Mouse (Mus musculus): ENCODE data around the gene Npepl1. TPM values are rescaled to one million over a fixed set of nuclear protein-coding genes. Genes with fewer than 3 reads are reported as not detected.

Gene Npepl1
- total RNA-seq (2021) = 10 to 100 TPM; 12.2 to 14.1 TPM
- long read RNA-seq, experiment 1, transcript Npepl1-201 (12 exons, 2,467 nt) = major isoform, 20 of 26 reads
- long read RNA-seq, experiment 1, partial matches to known transcripts = 4 of 26 reads
- long read RNA-seq, experiment 1, other reads (novel, unspliced or antisense) = 2 of 26 reads
- long read RNA-seq, experiment 2, transcript Npepl1-201 (12 exons, 2,467 nt) = major isoform, 27 of 33 reads
- long read RNA-seq, experiment 2, partial matches to known transcripts = 2 of 33 reads
- long read RNA-seq, experiment 2, other reads (novel, unspliced or antisense) = 4 of 33 reads

DNA sequence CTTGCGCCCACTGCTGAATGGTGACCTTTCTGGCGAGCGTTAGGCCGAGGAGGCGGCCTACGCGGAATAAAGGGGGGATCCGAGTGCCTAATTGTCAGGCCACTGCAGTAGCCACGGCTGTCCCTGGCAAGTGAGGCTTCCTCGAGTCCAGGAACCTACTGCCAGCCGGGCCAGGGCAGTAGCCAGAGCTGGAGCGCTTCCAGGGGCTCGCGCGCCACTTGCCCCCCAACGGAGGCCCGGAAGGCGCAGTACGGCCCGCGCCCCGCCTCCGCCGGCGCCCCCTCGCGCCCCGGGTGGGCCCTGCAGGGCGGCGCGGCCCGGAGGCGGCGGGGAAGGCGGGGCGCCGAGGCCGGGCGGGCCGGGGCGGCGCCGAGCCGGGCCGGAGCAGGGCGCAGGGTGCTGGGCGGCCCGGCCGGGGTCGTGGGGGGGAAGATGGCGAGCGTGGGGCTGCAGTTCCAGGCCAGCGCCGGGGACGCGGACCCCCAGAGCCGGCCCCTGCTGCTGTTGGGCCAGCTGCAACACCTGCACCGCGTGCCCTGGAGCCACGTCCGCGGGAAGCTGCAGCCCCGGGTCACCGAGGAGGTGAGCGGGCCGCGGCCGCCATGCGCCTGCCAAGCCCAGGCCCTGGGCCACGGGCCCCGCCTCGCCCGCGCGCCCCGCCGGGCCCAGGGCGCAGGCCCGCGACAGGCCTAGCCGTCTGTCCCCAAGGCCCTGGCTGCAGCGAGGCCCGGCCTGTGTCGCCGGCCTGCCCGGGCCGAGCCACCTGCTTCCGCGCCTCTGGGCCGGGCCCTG lies at the start of gene Npepl1:
Gene Npepl1 (plus strand): TSS at position 359 of the 792 bp plus-strand sequence.
- intact Hi-C loops (cut with DNase I) = loop anchor here (10.0 kb wide), 1 partner anchor 525 kb away; no protein-coding TSS in a partner anchor
- peak; percentile 51 to 68 for DNase-seq (ENCODE audit: low spot score in 2 of 2)

DNA sequence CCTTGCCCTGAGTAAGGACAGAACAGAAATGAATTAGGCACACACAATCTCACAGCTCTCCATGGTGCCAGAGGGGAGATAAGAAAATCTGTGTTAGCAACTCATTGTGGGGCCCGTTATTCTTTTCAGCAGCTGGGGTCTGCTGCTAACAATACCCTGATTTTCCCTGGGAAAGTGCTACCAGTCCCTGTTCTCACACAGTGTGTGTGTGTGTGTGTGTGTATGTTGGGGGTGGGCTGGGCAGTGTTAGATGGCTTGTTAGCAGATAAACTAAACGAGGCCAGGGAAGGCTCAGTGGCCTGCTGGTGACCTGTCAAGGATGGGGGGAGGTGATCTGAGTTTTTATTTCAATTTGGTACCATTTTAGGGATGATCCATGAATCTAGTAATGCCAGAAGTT lies 48.9 kb upstream of the Npepl1 start:
- intact Hi-C loops (cut with DNase I) = no loop called here
- DNase-seq (ENCODE audit: low spot score in 2 of 2) = no peak

DNA sequence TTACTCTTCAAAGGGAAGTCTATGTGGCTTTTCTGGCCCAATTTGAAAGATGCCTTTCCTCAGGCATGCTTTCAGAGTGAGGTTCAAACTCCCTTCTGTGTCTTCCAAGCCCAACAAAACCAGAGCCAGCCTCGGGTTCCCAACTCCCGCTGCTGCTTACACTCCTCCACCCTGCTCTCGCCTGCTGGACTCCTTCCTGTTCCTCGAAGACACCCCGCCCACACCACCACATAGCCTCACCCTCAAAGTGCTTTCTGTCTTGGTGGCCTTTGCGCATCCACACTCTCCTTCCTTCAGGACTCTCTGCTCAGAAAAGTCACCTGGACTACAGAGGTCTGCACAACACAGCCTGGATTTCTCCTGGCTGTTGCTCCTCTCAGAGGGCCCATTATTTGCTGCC lies 47.1 kb upstream of the Npepl1 start:
- intact Hi-C loops (cut with DNase I) = no loop called here
- DNase-seq (ENCODE audit: low spot score in 2 of 2) = no peak

DNA sequence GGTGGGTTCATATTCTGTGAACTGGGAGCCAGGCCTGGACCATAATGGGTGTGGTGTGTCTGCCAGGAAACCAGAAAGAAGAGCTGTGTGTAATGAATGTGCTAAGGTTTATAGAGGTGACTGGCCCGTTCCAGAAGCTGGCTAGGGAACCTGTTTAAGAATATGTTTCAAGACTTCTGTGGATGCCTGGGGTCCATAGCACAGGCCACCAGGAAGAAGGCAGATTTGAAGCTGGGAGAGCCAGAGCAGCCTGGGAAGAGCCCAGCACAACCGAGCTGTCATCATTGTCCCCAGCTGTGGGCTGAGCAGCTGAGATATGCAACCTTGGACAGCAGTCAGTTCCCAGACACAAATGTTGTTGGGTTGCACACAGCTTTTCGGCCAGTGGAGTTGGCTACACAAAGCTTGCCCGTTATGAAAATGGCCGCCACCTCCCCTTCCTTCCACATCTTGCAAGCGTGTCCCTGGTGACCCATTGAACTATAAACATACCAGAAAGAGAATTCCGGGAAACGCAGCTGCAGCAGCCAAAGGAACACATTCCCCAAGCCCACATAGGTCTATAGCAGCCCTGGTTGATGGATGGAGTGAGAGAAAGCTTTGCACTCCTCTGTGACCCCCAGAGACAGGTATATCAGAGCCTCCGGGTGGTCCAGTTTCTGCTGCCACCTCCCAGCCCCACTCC lies 46.5 kb upstream of the Npepl1 start:
- no peak for DNase-seq (ENCODE audit: low spot score in 2 of 2)

DNA sequence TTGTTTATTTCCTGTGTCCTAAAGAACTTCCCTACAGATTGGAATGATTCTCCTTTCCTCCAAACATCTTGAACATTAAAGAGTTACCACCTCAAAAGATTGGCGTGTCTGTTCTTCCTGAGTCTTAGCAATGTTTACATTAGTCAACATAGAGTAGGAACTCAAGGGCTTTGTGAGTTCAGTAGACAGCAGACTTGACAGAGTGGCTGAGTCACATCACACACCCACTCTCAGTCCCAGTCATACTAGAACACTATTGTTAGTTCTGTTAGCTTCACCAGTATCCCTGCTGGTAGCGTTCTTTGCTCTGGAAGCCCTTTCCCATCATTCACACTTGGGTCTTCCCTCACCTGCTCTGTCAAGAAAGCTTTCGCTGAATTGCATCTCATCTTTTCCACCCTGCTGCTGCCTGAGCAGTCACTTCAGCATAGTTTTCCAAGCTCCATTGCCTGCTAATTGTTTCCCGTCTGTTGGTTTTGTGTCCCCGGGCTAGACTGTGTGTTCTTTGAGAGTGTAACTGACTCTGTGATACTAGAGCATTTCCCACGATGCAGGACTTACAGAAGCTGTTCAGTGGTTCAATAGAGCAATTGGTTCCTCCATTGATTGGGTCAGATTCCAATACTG lies 42.2 kb upstream of the Npepl1 start:
- intact Hi-C loops (cut with DNase I) = no loop called here
- DNase-seq (ENCODE audit: low spot score in 2 of 2) = no peak

More for the DNA sequence above, 46.5 kb upstream of the Npepl1 start:
- intact Hi-C loops (cut with DNase I) = no loop called here

DNA sequence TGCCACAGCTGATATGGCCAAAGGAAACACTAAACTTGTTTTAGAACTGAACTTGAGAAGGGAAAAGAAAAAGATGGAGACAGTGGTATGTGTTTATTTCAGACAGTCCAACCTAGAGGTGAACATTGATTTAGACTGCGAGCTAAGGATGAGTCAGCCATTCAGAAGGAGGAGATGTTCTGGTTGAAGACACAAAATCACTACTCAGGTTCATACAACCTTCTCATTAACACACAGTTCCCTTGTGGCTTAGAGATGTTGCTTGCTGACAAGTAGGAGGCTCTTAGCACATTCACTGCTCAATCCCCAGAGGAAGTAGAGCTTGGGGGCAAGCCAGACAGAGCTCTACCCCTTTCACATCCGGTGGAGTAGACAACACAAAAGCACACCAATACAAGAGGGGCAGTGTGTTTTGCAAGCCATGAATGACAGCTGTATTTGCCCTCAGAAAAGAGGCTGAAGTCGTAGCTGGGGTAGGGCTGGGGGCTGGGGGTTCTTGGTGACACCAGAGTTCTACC lies 40.6 kb upstream of the Npepl1 start:
- intact Hi-C loops (cut with DNase I) = loop anchor here (10.0 kb wide), 1 partner anchor 485 kb away; no protein-coding TSS in a partner anchor
- DNase-seq (ENCODE audit: low spot score in 2 of 2) = no peak

DNA sequence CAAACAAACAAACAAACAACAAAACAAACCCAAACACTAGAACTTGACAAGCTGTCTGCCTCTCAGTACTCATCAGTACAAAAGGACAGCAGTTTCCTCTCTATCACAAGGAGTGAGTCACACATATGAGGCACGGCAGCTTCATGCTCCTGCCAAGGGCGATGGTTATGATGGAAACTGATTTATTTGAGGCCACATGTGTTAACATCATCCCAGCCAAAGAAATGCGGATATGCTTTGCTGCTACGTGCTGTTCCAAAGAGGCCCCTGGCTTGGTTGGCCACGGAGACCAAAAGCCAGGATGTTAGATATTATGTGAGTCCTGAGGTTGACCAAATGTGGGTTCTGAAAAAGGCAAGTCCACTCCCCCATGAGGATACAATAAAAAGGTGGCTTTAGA lies 38.7 kb upstream of the Npepl1 start:
- intact Hi-C loops (cut with DNase I) = loop anchor here (10.0 kb wide), 1 partner anchor 487 kb away; no protein-coding TSS in a partner anchor
- DNase-seq (ENCODE audit: low spot score in 2 of 2) = no peak

DNA sequence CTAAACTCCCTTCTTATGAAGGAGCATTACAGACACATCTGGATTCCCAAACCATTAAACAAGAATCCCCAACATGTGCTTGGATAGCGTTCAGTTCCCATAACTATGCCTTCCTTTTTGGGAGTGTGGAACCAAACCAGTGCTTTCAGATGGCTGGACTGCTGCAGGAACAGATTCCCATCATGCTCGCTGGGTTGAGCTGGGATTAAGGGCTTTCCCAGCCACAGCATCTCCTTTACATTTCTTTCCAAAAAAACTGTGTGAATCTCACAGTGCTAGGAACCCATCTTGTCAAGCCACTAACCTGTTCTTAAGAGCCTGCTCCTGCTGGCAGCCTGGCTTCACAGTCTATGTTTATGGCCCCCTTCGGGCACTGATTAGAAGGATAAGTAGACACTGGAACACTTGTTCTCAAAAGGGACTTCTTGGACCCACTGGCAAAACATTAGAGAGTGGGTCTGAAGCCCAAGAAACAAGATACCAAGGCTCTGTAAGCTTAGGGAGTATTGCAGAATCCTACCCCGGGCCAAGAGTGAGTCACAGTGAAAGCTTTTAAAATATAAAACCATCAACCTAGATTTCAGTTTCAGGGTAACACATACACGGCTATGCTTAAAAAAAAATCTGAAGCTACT lies 36.9 kb upstream of the Npepl1 start:
- intact Hi-C loops (cut with DNase I) = loop anchor here (10.0 kb wide), 1 partner anchor 488 kb away; no protein-coding TSS in a partner anchor
- DNase-seq (ENCODE audit: low spot score in 2 of 2) = no peak

DNA sequence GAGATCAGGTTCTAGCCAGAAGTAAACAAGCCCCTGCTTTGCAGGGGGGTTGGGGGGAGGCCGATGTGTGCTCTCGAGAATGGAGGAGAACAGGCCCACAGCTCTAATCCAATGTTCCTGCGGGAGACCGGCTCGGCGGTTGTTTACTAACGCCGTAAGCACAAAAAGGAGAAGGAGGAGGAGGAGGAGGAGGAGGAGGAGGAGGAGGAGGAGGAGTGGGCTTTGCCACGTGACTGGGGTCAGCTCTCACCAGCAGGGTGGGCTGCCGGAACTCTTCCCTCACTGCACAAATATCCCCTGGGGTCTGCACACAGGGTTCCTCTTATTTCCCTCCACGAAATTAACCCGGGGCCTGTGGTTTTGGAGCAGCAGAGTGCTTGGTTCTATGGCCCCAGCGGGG lies 35.5 kb upstream of the Npepl1 start:
- no peak for DNase-seq (ENCODE audit: low spot score in 2 of 2)
- intact Hi-C loops (cut with DNase I) = loop anchor here (5.0 to 10.0 kb wide), 2 partner anchors 208 to 490 kb away; partner anchors contain the start of gene Gnas

DNA sequence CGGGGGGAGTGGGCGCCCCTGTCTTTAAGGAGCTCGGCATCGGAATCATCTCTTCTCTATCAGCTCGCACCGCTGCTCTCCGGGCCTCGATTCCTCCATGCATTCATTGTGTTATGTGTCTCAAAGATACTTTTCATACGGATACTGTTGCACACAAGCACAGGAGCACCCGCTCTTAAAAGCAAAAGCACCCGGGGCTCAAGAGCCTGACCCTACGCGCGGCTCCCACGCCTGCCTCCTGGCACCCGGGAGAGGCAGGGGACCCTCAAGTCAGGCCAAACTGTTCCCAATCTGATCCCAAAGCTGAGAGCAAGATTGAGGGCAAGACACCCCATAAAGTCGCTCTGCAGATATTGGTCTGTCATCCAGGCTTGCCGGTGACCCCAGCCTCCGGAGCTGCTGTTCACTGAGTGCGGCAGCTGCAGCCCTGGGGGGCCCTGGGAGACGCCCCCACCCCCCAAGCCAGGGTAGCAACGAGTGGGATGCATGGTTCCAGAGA lies 35.0 kb upstream of the Npepl1 start:
- no peak for DNase-seq (ENCODE audit: low spot score in 2 of 2)
- intact Hi-C loops (cut with DNase I) = loop anchor here (5.0 to 10.0 kb wide), 2 partner anchors 207 to 490 kb away; partner anchors contain the start of gene Gnas

DNA sequence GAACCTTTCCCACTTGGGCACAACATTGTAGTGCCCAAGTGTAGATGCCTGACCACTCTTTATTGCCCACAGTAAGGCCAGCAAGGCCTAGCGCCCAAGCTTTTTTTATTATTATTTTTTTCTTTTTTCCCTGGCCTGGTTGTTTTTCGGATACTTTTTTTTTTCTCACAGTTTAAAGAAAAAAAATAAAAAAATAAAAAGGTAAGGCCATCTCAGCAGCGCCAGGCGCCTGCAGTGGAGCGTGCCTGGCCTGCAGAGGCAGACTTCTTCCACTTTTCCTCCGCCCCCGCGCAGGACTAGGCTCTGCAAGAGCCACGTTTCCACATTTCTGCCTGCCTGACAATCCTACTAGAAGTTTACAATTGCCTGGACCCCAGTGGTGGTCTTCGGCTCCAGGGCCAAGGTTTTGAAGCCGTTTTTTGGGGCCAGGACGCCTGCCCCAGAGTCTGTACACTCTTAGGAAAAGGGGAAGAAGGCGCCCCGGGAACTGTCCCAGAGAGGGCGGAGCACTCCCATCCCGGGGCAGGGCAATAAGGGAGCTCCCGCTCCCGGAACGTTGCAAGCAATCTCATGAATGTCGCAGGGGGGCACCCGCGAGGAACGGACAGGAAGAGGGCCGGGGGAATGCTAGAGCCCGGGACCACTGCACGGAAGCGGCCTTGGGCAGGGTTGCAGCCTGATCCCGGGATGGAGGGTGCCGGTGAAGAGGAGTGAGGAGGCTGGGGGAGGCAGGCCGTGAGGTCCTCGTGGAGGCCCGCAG lies 34.3 kb upstream of the Npepl1 start, which contains the start of gene Stx16:
Gene Stx16 (plus strand): TSS at position 636 of the 760 bp plus-strand sequence.
- peak; percentile 89 to 90 for DNase-seq (ENCODE audit: low spot score in 2 of 2)
- intact Hi-C loops (cut with DNase I) = loop anchor here (5.0 to 10.0 kb wide), 2 partner anchors 206 to 491 kb away; partner anchors contain the start of gene Gnas

DNA sequence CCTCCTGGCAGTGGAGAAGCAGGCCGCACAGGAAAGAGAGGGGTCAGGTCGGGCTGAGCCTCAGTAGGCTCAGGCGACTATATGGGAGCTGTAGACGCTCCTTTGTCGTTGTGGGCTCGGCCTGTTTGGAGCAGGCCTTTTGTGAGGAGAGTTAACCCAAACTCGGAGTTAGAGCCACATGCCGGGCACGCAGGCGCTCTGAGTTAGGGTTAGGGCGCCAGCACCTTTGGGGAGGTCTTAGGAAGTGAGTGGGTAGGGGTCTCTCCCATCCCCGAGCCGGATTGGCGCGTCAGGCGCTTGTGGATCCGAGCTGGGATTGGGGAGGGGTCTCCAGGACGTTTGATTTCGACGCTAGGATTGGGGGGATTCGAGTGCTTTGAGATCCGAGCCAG lies 33.7 kb upstream of the Npepl1 start:
- intact Hi-C loops (cut with DNase I) = loop anchor here (5.0 to 10.0 kb wide), 2 partner anchors 206 to 492 kb away; partner anchors contain the start of gene Gnas

DNA sequence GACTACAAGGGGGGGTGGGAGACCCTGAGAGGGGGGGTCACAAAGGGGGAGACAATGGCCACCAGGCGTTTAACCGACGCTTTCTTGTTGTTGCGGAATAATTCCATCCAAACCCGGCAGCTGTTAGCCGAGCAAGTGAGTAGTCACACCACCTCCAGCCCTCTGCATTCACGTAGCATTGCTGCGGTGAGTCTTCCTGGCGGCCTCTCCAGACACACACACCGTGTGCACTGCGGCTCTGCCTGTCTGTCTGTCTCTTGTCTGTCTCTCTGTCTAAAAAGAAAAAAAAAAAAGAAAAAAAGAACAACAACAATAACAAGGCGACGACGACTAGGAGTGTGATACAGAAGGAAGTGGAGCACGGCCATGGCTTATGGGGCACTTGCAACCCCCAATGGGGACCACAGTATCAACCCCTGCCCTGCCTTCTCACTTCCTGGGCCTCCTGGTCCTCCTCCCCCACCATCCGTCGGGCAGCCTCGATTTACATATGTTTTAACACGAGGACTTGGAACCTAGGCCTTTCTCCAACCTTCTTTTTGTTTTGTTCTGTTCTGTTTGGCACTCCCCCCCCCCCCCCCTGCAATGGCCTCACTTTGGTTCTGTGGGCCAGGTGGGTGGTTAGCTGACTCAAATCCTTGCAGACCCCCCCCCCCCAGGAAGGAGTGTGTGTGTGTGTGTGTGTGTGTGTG lies 33.0 kb upstream of the Npepl1 start:
- intact Hi-C loops (cut with DNase I) = loop anchor here (5.0 to 10.0 kb wide), 2 partner anchors 205 to 492 kb away; partner anchors contain the start of gene Gnas
- no peak for DNase-seq (ENCODE audit: low spot score in 2 of 2)

More for the DNA sequence above, 33.7 kb upstream of the Npepl1 start:
- peak in 1 of 2 experiments; percentile 40 for DNase-seq (ENCODE audit: low spot score in 2 of 2)

DNA sequence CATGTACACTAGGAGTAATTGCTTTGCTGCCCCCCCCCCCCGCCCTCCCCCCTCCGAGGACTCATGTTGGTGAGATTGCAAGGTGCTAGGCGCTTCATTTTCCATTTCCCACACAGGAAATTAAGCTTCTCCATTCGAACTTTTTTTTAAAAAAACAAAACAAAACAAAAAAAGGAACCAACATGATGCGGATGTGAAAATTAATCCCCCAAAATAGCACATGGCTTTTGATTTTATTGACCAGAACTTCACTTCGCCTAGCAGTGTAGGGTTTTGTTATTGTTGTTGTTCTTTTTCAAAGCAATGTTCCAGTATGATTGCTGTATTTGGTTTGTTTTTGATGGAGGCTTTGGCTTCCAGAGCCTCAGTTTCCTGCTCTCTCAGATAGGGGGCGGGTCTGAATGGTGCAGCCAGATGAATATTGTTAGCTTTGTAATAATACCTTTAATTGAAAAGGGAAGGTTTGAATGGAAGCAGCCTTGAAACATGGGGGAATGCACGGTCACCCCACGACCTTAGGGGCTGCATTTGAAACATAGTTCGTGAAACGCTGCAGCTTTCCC lies 32.3 kb upstream of the Npepl1 start:
- intact Hi-C loops (cut with DNase I) = loop anchor here (5.0 to 10.0 kb wide), 2 partner anchors 204 to 493 kb away; partner anchors contain the start of gene Gnas

DNA sequence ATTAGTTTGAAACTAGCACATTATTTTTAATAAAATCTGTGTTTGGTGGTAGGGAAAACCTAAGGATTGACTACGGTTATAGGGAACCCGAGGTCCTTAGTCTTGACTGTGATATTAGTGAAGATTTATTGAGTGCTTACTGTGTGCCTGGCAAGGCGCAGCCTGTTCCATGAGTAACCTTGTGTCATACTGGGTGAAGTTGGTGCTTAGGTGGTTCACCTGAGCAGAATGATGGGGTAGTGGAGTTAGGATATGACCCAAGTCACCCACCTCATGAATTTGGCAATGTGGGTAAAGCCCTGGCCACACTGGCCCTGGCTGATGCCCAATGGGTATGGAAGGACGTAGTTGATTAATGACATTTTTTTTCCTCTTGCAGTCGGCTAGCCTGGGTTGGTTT lies 28.3 kb upstream of the Npepl1 start:
- intact Hi-C loops (cut with DNase I) = no loop called here
- DNase-seq (ENCODE audit: low spot score in 2 of 2) = no peak

More for the DNA sequence above, 32.3 kb upstream of the Npepl1 start:
- DNase-seq (ENCODE audit: low spot score in 2 of 2) = no peak

DNA sequence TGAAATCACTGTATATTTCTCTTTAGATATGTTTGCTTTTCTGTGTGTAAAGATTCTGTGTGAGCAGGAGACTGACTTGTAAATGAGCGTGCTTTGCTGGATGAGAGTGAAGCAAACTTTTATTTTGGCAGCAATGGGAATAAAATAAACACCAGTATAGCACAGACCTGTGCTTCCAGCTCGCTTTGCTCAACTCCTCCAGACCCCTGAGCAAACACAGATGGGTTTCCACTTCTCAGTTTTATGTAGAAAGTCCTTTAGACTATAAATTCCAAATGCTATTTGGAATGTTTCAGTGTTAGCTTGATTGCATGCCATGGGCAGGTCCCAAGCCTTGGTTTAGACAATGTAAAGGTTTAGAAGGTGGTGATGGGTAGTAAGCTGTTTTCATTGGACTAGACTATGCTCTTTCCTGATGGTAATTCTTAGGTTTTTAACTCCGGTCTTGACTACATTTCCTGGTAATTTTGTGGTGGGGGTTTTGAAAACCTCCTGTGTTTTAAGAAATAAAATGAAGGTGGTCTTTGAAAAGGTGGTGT lies 27.7 kb upstream of the Npepl1 start:
- DNase-seq (ENCODE audit: low spot score in 2 of 2) = no peak
- intact Hi-C loops (cut with DNase I) = no loop called here
